ENCODE assay signal across 10 mouse cellular contexts in the genomic region with DNA sequence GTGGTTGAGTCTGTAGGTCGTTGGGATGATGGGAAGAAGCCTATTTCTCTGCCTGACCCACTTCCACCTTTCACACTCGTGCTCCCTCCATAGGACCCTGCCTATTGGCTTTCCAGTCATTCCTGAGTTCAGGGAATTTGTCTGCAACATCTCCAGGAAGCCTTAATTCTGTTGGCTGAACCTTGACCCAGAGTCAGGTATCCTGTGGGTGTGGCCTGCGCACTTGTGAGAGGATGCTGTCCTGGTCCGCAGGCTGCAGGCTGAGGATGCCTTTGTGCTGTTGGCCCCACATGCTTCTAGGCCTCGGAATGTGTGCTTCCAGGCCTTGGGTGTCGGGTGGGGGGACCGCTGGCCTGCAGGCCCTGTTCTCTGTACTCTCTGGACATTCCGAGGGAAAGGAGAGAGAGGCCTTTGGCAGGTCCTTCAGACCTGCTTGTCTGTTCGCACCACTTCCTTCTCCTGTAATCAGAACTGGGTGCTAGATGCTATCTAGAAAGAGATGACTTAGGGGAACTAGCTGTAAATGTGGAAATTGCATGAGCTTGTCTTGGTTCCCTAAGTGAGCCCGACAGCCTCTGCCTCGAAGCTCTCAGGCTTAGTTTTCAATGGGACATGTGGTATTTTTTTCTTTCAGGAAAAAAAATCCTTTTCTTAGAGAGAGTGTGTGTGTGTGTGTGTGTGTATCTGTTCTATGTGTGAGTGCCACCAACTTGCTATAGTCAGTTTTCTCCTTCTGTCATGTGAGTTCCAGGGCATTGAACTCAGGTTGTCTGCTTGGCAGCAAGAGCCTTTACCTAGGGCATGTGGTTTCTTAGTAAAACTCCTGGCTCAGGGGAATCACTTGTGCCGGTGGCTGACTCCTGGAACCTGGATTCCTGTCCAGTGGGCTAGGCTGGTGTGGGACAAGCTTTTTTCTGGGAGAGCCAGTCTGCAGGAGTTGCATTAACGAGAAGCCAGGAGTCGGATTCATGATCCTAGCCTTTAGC. TPM values are rescaled to one million over a fixed set of nuclear protein-coding genes. Genes with fewer than 3 reads are reported as not detected.
DNase-seq lines count a peak whose midpoint lies in the region; ATAC-seq lines count a peak whose summit lies in the region.
"Had no signal": no experiment of that assay in that cellular context is flagged by ENCODE, and none has a peak within 500 bp of the region (broad histone marks: within the 10 kb centered on the region; RNA-seq: fewer than 3 reads in every experiment).

No protein-coding gene starts in this region.

- H3K27me3 ChIP-seq in heart, embryonic 13.5 days (replicated peaks) = no peaks in the 10 kb centered on the region
- H3K27me3 ChIP-seq in midbrain, embryonic 13.5 days = no peaks in the 10 kb centered on the region
- no peaks in the 10 kb centered on the region for H3K27me3 ChIP-seq in midbrain, embryonic 10.5 days (ENCODE audit: low read depth, poor library complexity, severe bottlenecking)
- no peaks in the 10 kb centered on the region for H3K27me3 ChIP-seq in limb, embryonic 15.5 days
- H3K27me3 ChIP-seq in forebrain, embryonic 11.5 days (ENCODE audit: control insufficient read depth, insufficient read depth, low read length) = no peaks in the 10 kb centered on the region

- H3K4me1 ChIP-seq in heart, embryonic 13.5 days = peaks cover 82% of the 10 kb centered on the region
- peaks cover 70% of the 10 kb centered on the region for H3K4me1 ChIP-seq in midbrain, embryonic 13.5 days (replicated peaks)
- peaks cover 79% of the 10 kb centered on the region for H3K4me1 ChIP-seq in midbrain, embryonic 10.5 days
- peaks cover 46% of the 10 kb centered on the region for H3K4me1 ChIP-seq in limb, embryonic 15.5 days
- H3K4me1 ChIP-seq in forebrain, embryonic 11.5 days (replicated peaks; ENCODE audit: control insufficient read depth, insufficient read depth, low read length) = no peaks in the 10 kb centered on the region

- no peak overlapping the region for H3K4me3 ChIP-seq in heart, embryonic 13.5 days
- H3K4me3 ChIP-seq in midbrain, embryonic 13.5 days (replicated peaks) = no peak overlapping the region
- no peak overlapping the region for H3K4me3 ChIP-seq in midbrain, embryonic 10.5 days
- H3K4me3 ChIP-seq in limb, embryonic 15.5 days = no peak overlapping the region
- no peak overlapping the region for H3K4me3 ChIP-seq in forebrain, embryonic 11.5 days (ENCODE audit: low read depth, low read length)
- H3K4me3 ChIP-seq: erythroblast, embryonic 14.5 days had no signal

- 64% methylated on average over 14 of the region's 14 CpGs for WGBS in heart, embryonic 13.5 days
- 81% methylated on average over 14 of the region's 14 CpGs for WGBS in midbrain, embryonic 13.5 days
- 78% methylated on average over 14 of the region's 14 CpGs for WGBS in midbrain, embryonic 10.5 days
- 56% methylated on average over 14 of the region's 14 CpGs for WGBS in limb, embryonic 15.5 days
- WGBS in forebrain, embryonic 11.5 days = 81% methylated on average over 14 of the region's 14 CpGs

- peak overlapping the region; percentile 34 for H3K4me2 ChIP-seq in heart, embryonic 13.5 days
- H3K4me2 ChIP-seq in midbrain, embryonic 13.5 days (replicated peaks) = no peak overlapping the region
- peak overlapping the region; percentile 27; the same call in 1 of the 2 replicates for H3K4me2 ChIP-seq in limb, embryonic 15.5 days
- no peak overlapping the region for H3K4me2 ChIP-seq in forebrain, embryonic 11.5 days (ENCODE audit: low read depth, low read length, severe bottlenecking)

- H3K9ac ChIP-seq in heart, embryonic 13.5 days = peak overlapping the region; percentile 71
- H3K9ac ChIP-seq in midbrain, embryonic 13.5 days (replicated peaks) = peak overlapping the region; percentile 25; the same call in 1 of the 2 replicates
- 0 out of 2 replicates have a peak overlapping the region, but pooled peaks have one; percentile 7 for H3K9ac ChIP-seq in limb, embryonic 15.5 days
- H3K9ac ChIP-seq in forebrain, embryonic 11.5 days (ENCODE audit: low read length) = no peak overlapping the region

- no peak for DNase-seq in heart, adult 9 months (ENCODE audit: low spot score in 2 of 2)
- DNase-seq in midbrain, embryonic 10.5 days (ENCODE audit: low spot score) = no peak
- peak; percentile 65 for DNase-seq in yolk sac, embryonic 10.5 days (ENCODE audit: low spot score)
- DNase-seq in gastrocnemius, adult 18-20 months (ENCODE audit: low spot score) = no peak
- DNase-seq in forebrain, embryonic 11.5 days (ENCODE audit: low spot score) = no peak
- DNase-seq: adrenal gland, postnatal 25 days had no signal

- H3K36me3 ChIP-seq in heart, embryonic 13.5 days = no peaks in the 10 kb centered on the region
- H3K36me3 ChIP-seq in midbrain, embryonic 13.5 days = peaks cover 6% of the 10 kb centered on the region
- H3K36me3 ChIP-seq in midbrain, embryonic 10.5 days = peaks cover 9% of the 10 kb centered on the region
- H3K36me3 ChIP-seq in limb, embryonic 15.5 days = peaks cover 7% of the 10 kb centered on the region
- no peaks in the 10 kb centered on the region for H3K36me3 ChIP-seq in forebrain, embryonic 11.5 days (ENCODE audit: control insufficient read depth, insufficient read depth, low read length)

- peak overlapping the region; percentile 87 for H3K27ac ChIP-seq in heart, embryonic 13.5 days (replicated peaks)
- no peak overlapping the region for H3K27ac ChIP-seq in midbrain, embryonic 13.5 days
- H3K27ac ChIP-seq in midbrain, embryonic 10.5 days (replicated peaks) = no peak overlapping the region
- peak overlapping the region; percentile 92 for H3K27ac ChIP-seq in limb, embryonic 15.5 days
- no peak overlapping the region for H3K27ac ChIP-seq in forebrain, embryonic 11.5 days (ENCODE audit: low read depth, low read length)

- ATAC-seq in heart, embryonic 13.5 days (ENCODE audit: extremely low read depth, insufficient number of reproducible peaks, low FRiP score, low TSS enrichment) = no peak
- no peak for ATAC-seq in midbrain, embryonic 13.5 days
- ATAC-seq in limb, embryonic 15.5 days (ENCODE audit: insufficient number of reproducible peaks, low FRiP score, low TSS enrichment, low read depth) = no peak; the same call in 1 of the 2 replicates
- ATAC-seq in forebrain, embryonic 11.5 days (replicated peaks; ENCODE audit: low FRiP score) = no peak

- H3K9me3 ChIP-seq in heart, embryonic 13.5 days = no peaks in the 10 kb centered on the region
- H3K9me3 ChIP-seq in midbrain, embryonic 13.5 days = no peaks in the 10 kb centered on the region
- no peaks in the 10 kb centered on the region for H3K9me3 ChIP-seq in midbrain, embryonic 10.5 days (replicated peaks)
- no peaks in the 10 kb centered on the region for H3K9me3 ChIP-seq in limb, embryonic 15.5 days
- no peaks in the 10 kb centered on the region for H3K9me3 ChIP-seq in forebrain, embryonic 11.5 days (ENCODE audit: control insufficient read depth, low read length)

RNA-seq across cellular contexts. Expression of a gene that starts 7.4 kb away (rescaled TPM):
- 25.7 and 26.6 TPM in 2 replicates for polyA plus RNA-seq in heart, embryonic 13.5 days (2015; fragmentation: Nextera tagmentation; extraction: Ambion mirVana)
- 46.0 and 50.8 TPM in 2 replicates for polyA plus RNA-seq in midbrain, embryonic 13.5 days (2015; fragmentation: Nextera tagmentation; extraction: Ambion mirVana)
- 45.0 and 46.3 TPM in 2 replicates for polyA plus RNA-seq in midbrain, embryonic 10.5 days (2016; fragmentation: Nextera tagmentation; extraction: Ambion mirVana)
- polyA plus RNA-seq in limb, embryonic 15.5 days (2015; fragmentation: Nextera tagmentation; extraction: Ambion mirVana) = 35.5 and 37.8 TPM in 2 replicates
- 10 to 100 TPM; 17.6 to 18.5 TPM for total RNA-seq in gastrocnemius, adult 18-20 months (2021)
- 43.4 and 45.7 TPM in 2 replicates for polyA plus RNA-seq in forebrain, embryonic 11.5 days (2014; fragmentation: Nextera tagmentation; extraction: Ambion mirVana)

RNA-seq across cellular contexts. Expression of a gene that starts 23.6 kb away (rescaled TPM):
- 4.9 and 8.5 TPM in 2 replicates for polyA plus RNA-seq in heart, embryonic 13.5 days (2015; fragmentation: Nextera tagmentation; extraction: Ambion mirVana)
- 8.3 and 9.3 TPM in 2 replicates for polyA plus RNA-seq in midbrain, embryonic 13.5 days (2015; fragmentation: Nextera tagmentation; extraction: Ambion mirVana)
- polyA plus RNA-seq in midbrain, embryonic 10.5 days (2016; fragmentation: Nextera tagmentation; extraction: Ambion mirVana) = 14.1 and 14.3 TPM in 2 replicates
- 20.3 and 24.0 TPM in 2 replicates for polyA plus RNA-seq in limb, embryonic 15.5 days (2015; fragmentation: Nextera tagmentation; extraction: Ambion mirVana)
- 1 to 10 TPM; 3.1 to 6.6 TPM for total RNA-seq in gastrocnemius, adult 18-20 months (2021)
- polyA plus RNA-seq in forebrain, embryonic 11.5 days (2014; fragmentation: Nextera tagmentation; extraction: Ambion mirVana) = 5.4 and 5.9 TPM in 2 replicates

Comparison
In these comparisons a context has a peak if more than half of its experiments do, and no peak if none do; other contexts are left out.
1. H3K27ac ChIP-seq: peak in heart, embryonic 13.5 days (single experiment) and limb, embryonic 15.5 days (single experiment); none in midbrain, embryonic 13.5 days (single experiment), midbrain, embryonic 10.5 days (single experiment) and forebrain, embryonic 11.5 days (single experiment).
2. H3K4me2 ChIP-seq: peak in heart, embryonic 13.5 days (single experiment) and limb, embryonic 15.5 days (single experiment); none in midbrain, embryonic 13.5 days (single experiment) and forebrain, embryonic 11.5 days (single experiment).